Mouse (Mus musculus): ENCODE measurements around the gene Pum1. TPM values are rescaled to one million over a fixed set of nuclear protein-coding genes. Genes with fewer than 3 reads are reported as not detected.

Pum1 gene
- polyA plus RNA-seq, 1 experiment from 2014 or later, result 91.6 TPM

DNA sequence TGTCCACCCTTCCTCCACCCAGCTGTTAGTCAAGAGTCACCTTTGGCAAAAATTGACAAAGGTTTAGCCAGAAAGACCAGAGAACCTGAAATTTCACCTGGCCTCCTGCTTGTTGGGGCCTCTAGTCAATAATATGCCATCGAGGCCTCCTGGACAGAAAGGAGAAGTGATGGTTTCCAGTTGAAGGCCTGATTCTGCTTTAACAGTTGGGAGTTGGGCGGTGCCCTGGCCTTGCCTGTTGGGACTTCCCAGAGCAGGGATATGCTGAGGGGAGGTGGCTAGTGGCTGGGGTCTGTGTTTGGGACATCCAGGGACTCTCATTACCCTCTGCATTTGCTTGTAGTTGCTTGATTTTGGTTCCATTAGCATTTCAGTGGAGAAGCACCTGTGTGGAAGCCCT is 119.4 kb downstream of the Pum1 start:
- 98% methylated on average over 2 of the region's 2 CpGs for WGBS
- Histone ChIP-seq H3K4me1 (ENCODE audit: control insufficient read depth, insufficient read depth, low read length) (no peaks in the 10 kb centered on the region), H3K4me2 (ENCODE audit: low read length) (no peak overlapping the region), H3K27ac (ENCODE audit: low read depth, low read length) (no peak overlapping the region), H3K4me3 (ENCODE audit: low read depth, low read length) (no peak overlapping the region), H3K9ac (ENCODE audit: low read length) (no peak overlapping the region), H3K36me3 (ENCODE audit: control insufficient read depth, insufficient read depth, low read length) (peaks cover 43% of the 10 kb centered on the region), H3K9me3 (replicated peaks; ENCODE audit: control insufficient read depth, low read length) (no peaks in the 10 kb centered on the region), H3K27me3 (replicated peaks; ENCODE audit: control insufficient read depth, insufficient read depth, low read length) (no peaks in the 10 kb centered on the region)
- no peak for DNase-seq (ENCODE audit: low spot score)
- ATAC-seq, result no peak

- H3K36me3 ChIP-seq (ENCODE audit: control insufficient read depth, insufficient read depth, low read length), result peaks cover 22% of the 10 kb centered on the region
- H3K4me3 ChIP-seq (ENCODE audit: low read depth, low read length), result no peak overlapping the region
- peak; percentile 78 for DNase-seq (ENCODE audit: low spot score)
- H3K27me3 ChIP-seq (replicated peaks; ENCODE audit: control insufficient read depth, insufficient read depth, low read length), result no peaks in the 10 kb centered on the region
- 33% methylated on average over 4 of the region's 4 CpGs for WGBS
- H3K4me2 ChIP-seq (ENCODE audit: low read length), result no peak overlapping the region
- no peaks in the 10 kb centered on the region for H3K9me3 ChIP-seq (replicated peaks; ENCODE audit: control insufficient read depth, low read length)
- ATAC-seq, result peak; percentile 62; the same call in 1 of the 2 replicates
- no peaks in the 10 kb centered on the region for H3K4me1 ChIP-seq (ENCODE audit: control insufficient read depth, insufficient read depth, low read length)
- H3K9ac ChIP-seq (ENCODE audit: low read length), result no peak overlapping the region
- H3K27ac ChIP-seq (ENCODE audit: low read depth, low read length), result no peak overlapping the region
Observed at GRCm38 (mm10) chr4:130784755-130785154, 121.6 kb downstream of the Pum1 start.

DNA sequence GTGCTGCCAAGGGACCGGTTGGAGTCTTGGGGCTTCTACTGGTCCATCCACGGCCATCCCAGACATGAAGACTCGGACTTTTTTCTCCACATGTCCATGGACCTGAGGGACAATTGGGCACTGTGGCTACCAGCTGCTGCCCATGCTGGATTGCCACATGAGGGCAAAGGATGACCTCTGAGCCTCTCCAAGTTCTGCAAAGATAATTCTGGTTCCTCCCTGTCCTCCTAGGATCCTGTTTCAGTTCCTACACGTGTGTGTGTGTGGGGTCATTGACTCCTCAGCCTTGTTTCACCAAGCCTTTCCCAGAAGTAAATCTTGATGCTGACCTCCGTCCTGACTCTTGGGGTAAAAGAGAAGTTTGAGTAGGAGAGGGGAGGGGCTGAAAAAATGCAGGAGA is 124.4 kb downstream of the Pum1 start:
- no peak for ATAC-seq
- H3K36me3 ChIP-seq (ENCODE audit: control insufficient read depth, insufficient read depth, low read length), result no peaks in the 10 kb centered on the region
- H3K4me1 ChIP-seq (ENCODE audit: control insufficient read depth, insufficient read depth, low read length), result no peaks in the 10 kb centered on the region
- no peak overlapping the region for H3K4me2 ChIP-seq (ENCODE audit: low read length)
- no peak overlapping the region for H3K27ac ChIP-seq (ENCODE audit: low read depth, low read length)
- no peak overlapping the region for H3K4me3 ChIP-seq (ENCODE audit: low read depth, low read length)
- no peaks in the 10 kb centered on the region for H3K9me3 ChIP-seq (replicated peaks; ENCODE audit: control insufficient read depth, low read length)
- H3K9ac ChIP-seq (ENCODE audit: low read length), result no peak overlapping the region
- 0 out of 2 replicates have a peak, but pooled peaks cover 4% of the 10 kb centered on the region for H3K27me3 ChIP-seq (replicated peaks; ENCODE audit: control insufficient read depth, insufficient read depth, low read length)
- WGBS, result 85% methylated on average over 5 of the region's 5 CpGs
- DNase-seq (ENCODE audit: low spot score), result no peak

DNA sequence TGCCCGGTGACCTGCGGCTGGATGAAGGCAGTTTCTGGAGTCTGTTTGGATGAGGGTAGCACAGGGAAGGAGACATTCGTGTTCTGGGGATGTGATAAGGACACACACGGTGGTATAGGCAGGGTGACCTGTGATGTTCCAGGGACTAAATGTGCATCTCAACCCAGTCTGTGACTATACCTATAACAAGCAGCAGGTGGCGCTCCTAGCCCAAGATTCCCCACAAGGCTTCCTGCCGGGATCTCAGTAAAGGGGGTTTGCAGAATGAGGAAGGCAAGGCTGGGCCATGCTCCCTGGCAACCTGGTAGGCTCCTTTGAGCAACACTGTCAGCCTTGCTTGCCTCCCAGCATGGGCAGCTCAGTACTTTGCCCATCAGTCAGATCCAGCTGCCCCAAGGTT is 127.1 kb downstream of the Pum1 start:
- peaks cover 12% of the 10 kb centered on the region for H3K4me1 ChIP-seq (ENCODE audit: control insufficient read depth, insufficient read depth, low read length)
- no peak overlapping the region for H3K27ac ChIP-seq (ENCODE audit: low read depth, low read length)
- WGBS, result 10% methylated on average over 6 of the region's 6 CpGs
- H3K4me2 ChIP-seq (ENCODE audit: low read length), result no peak overlapping the region
- DNase-seq (ENCODE audit: low spot score) (peak; percentile 92), ATAC-seq (peak; percentile 24; the same call in 1 of the 2 replicates)
- H3K9ac ChIP-seq (ENCODE audit: low read length), result no peak overlapping the region
- no peaks in the 10 kb centered on the region for H3K36me3 ChIP-seq (ENCODE audit: control insufficient read depth, insufficient read depth, low read length)
- no peak overlapping the region for H3K4me3 ChIP-seq (ENCODE audit: low read depth, low read length)
- H3K27me3 ChIP-seq (replicated peaks; ENCODE audit: control insufficient read depth, insufficient read depth, low read length), result 0 out of 2 replicates have a peak, but pooled peaks cover 4% of the 10 kb centered on the region
- no peaks in the 10 kb centered on the region for H3K9me3 ChIP-seq (replicated peaks; ENCODE audit: control insufficient read depth, low read length)

GRCm38 (mm10) chr4:130791811-130792375 is 128.8 kb downstream of the Pum1 start:
- H3K4me2 ChIP-seq (ENCODE audit: low read length), result peak overlapping the region; percentile 87
- peak overlapping the region; percentile 82 for H3K4me3 ChIP-seq (ENCODE audit: low read depth, low read length)
- no peaks in the 10 kb centered on the region for H3K9me3 ChIP-seq (replicated peaks; ENCODE audit: control insufficient read depth, low read length)
- peaks cover 15% of the 10 kb centered on the region for H3K4me1 ChIP-seq (ENCODE audit: control insufficient read depth, insufficient read depth, low read length)
- peak overlapping the region; percentile 84 for H3K27ac ChIP-seq (ENCODE audit: low read depth, low read length)
- 0 out of 2 replicates have a peak, but pooled peaks cover 4% of the 10 kb centered on the region for H3K27me3 ChIP-seq (replicated peaks; ENCODE audit: control insufficient read depth, insufficient read depth, low read length)
- H3K9ac ChIP-seq (ENCODE audit: low read length), result peak overlapping the region; percentile 99
- H3K36me3 ChIP-seq (ENCODE audit: control insufficient read depth, insufficient read depth, low read length), result no peaks in the 10 kb centered on the region
- ATAC-seq (peak; percentile 47), DNase-seq (ENCODE audit: low spot score) (peak; percentile 46)
- WGBS, result 8% methylated on average over 13 of the region's 19 CpGs

- H3K9ac ChIP-seq (ENCODE audit: low read length), result peak within 1 kb of the TSS; percentile 99
Observed at GRCm38 (mm10) chr4:130792376-130793179, 129.5 kb downstream of the Pum1 start, which contains the start of gene Sdc3. Gene Sdc3 (plus strand): TSS chr4:130792537.

GRCm38 (mm10) chr4:130793180-130793501 is 130.0 kb downstream of the Pum1 start:
- H3K4me1 ChIP-seq (ENCODE audit: control insufficient read depth, insufficient read depth, low read length), result peaks cover 15% of the 10 kb centered on the region
- 54% methylated on average over 7 of the region's 7 CpGs for WGBS

More at GRCm38 (mm10) chr4:130792376-130793179, 129.5 kb downstream of the Pum1 start, which contains the start of gene Sdc3:
- 5% methylated on average over 40 of the region's 99 CpGs for WGBS
- peak within 1 kb of the TSS; percentile 82 for H3K4me3 ChIP-seq (ENCODE audit: low read depth, low read length)
- H3K4me1 ChIP-seq (ENCODE audit: control insufficient read depth, insufficient read depth, low read length), result peaks cover 15% of the 10 kb centered on the region
- H3K9me3 ChIP-seq (replicated peaks; ENCODE audit: control insufficient read depth, low read length), result no peaks in the 10 kb centered on the region
- peak within 1 kb of the TSS; percentile 87 for H3K4me2 ChIP-seq (ENCODE audit: low read length)
- peak; percentile 76 for ATAC-seq
- H3K27ac ChIP-seq (ENCODE audit: low read depth, low read length), result peak within 1 kb of the TSS; percentile 84
- peak; percentile 61 for DNase-seq (ENCODE audit: low spot score)
- H3K36me3 ChIP-seq (ENCODE audit: control insufficient read depth, insufficient read depth, low read length), result no peaks in the 10 kb centered on the region
- 0 out of 2 replicates have a peak, but pooled peaks cover 4% of the 10 kb centered on the region for H3K27me3 ChIP-seq (replicated peaks; ENCODE audit: control insufficient read depth, insufficient read depth, low read length)

GRCm38 (mm10) chr4:130794771-130795170 is 131.7 kb downstream of the Pum1 start:
- Histone ChIP-seq H3K27ac (ENCODE audit: low read depth, low read length) (no peak overlapping the region), H3K4me1 (ENCODE audit: control insufficient read depth, insufficient read depth, low read length) (peaks cover 28% of the 10 kb centered on the region), H3K27me3 (replicated peaks; ENCODE audit: control insufficient read depth, insufficient read depth, low read length) (0 out of 2 replicates have a peak, but pooled peaks cover 4% of the 10 kb centered on the region), H3K9me3 (replicated peaks; ENCODE audit: control insufficient read depth, low read length) (no peaks in the 10 kb centered on the region), H3K4me3 (ENCODE audit: low read depth, low read length) (peak overlapping the region; percentile 11; the same call in 1 of the 2 replicates), H3K9ac (ENCODE audit: low read length) (0 out of 2 replicates have a peak overlapping the region, but pooled peaks have one; percentile 17), H3K36me3 (ENCODE audit: control insufficient read depth, insufficient read depth, low read length) (no peaks in the 10 kb centered on the region), H3K4me2 (ENCODE audit: low read length) (peak overlapping the region; percentile 87)
- WGBS, result 74% methylated on average over 4 of the region's 4 CpGs
- ATAC-seq, result no peak
- DNase-seq (ENCODE audit: low spot score), result no peak

More at GRCm38 (mm10) chr4:130793180-130793501, 130.0 kb downstream of the Pum1 start:
- H3K27ac ChIP-seq (ENCODE audit: low read depth, low read length), result 0 out of 2 replicates have a peak overlapping the region, but pooled peaks have one; percentile 84
- H3K27me3 ChIP-seq (replicated peaks; ENCODE audit: control insufficient read depth, insufficient read depth, low read length), result 0 out of 2 replicates have a peak, but pooled peaks cover 4% of the 10 kb centered on the region
- H3K36me3 ChIP-seq (ENCODE audit: control insufficient read depth, insufficient read depth, low read length), result no peaks in the 10 kb centered on the region
- H3K9ac ChIP-seq (ENCODE audit: low read length), result peak overlapping the region; percentile 99
- peak overlapping the region; percentile 82 for H3K4me3 ChIP-seq (ENCODE audit: low read depth, low read length)
- DNase-seq (ENCODE audit: low spot score) (no peak), ATAC-seq (no peak)
- H3K9me3 ChIP-seq (replicated peaks; ENCODE audit: control insufficient read depth, low read length), result no peaks in the 10 kb centered on the region
- H3K4me2 ChIP-seq (ENCODE audit: low read length), result peak overlapping the region; percentile 87
